Mouse (Mus musculus): Measurements from ENCODE around the gene Cdkal1.

DNA sequence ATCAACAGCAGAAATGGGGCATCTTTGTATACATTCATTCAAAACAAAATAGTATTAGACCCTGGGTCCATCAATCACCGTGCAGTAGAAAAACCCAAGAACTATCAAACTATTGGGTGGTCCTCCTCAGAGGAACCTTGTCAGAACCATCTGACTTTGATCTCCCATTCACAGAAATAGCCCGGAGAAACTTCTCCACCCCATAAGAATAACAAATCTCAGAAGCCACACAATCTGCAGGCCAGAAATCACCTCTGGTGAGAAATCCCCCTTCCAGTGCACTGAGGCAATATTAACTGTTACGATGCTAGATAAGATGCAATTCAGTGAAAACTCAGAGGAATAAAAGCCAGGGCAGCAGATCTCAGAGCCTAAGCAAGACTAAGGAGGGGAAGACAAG is 275.5 kb downstream of the Cdkal1 start:
- TF ChIP-seq CTCF (conservative IDR thresholded peaks at IDR 0.05; ENCODE audit: low read length) (no peak), POU5F1 (IDR thresholded peaks at IDR 0.05; ENCODE audit: borderline replicate concordance, low read length) (no peak)

Measured in E14TG2a.4 (cell line).